Mouse (Mus musculus): ENCODE measurements around the gene Nobox. TPM values are rescaled to one million over a fixed set of nuclear protein-coding genes. Genes with fewer than 3 reads are reported as not detected.

The Nobox gene
- polyA plus RNA-seq, 1 experiment from 2014 or later, result not detected

GRCm38 (mm10) chr6:43265363-43266041 lies 43.9 kb downstream of the Nobox start, which contains the start of gene Arhgef5:
Gene Arhgef5 (plus strand): TSS chr6:43265582.
- Histone ChIP-seq H3K4me2 (peak within 1 kb of the TSS; percentile 72), H3K27ac (no peak within 1 kb of the TSS), H3K36me3 (no peaks in the 10 kb centered on the region), H3K4me3 (peak within 1 kb of the TSS; percentile 58), H3K4me1 (0 out of 2 replicates have a peak, but pooled peaks cover 9% of the 10 kb centered on the region), H3K9me3 (replicated peaks) (no peaks in the 10 kb centered on the region), H3K27me3 (replicated peaks) (peaks cover 29% of the 10 kb centered on the region), H3K9ac (peak within 1 kb of the TSS; percentile 53)
- WGBS (ENCODE audit: insufficient replicate concordance), result 2% methylated on average over 33 of the region's 48 CpGs
- peak; percentile 60 for ATAC-seq

GRCm38 (mm10) chr6:43260756-43261155 lies 48.6 kb downstream of the Nobox start:
- H3K36me3 ChIP-seq, result no peaks in the 10 kb centered on the region
- peaks cover 13% of the 10 kb centered on the region for H3K27me3 ChIP-seq (replicated peaks)
- no peak overlapping the region for H3K4me3 ChIP-seq
- 45% methylated on average over 2 of the region's 2 CpGs for WGBS (ENCODE audit: insufficient replicate concordance)
- no peaks in the 10 kb centered on the region for H3K9me3 ChIP-seq (replicated peaks)
- no peak for ATAC-seq
- H3K4me2 ChIP-seq, result no peak overlapping the region
- no peak overlapping the region for H3K27ac ChIP-seq
- 0 out of 2 replicates have a peak, but pooled peaks cover 4% of the 10 kb centered on the region for H3K4me1 ChIP-seq
- no peak overlapping the region for H3K9ac ChIP-seq

GRCm38 (mm10) chr6:43254193-43254926 lies 55.0 kb downstream of the Nobox start:
- H3K9me3 ChIP-seq (replicated peaks), result no peaks in the 10 kb centered on the region
- H3K9ac ChIP-seq, result no peak overlapping the region
- H3K4me3 ChIP-seq, result no peak overlapping the region
- no peak overlapping the region for H3K4me2 ChIP-seq
- H3K27me3 ChIP-seq (replicated peaks), result no peaks in the 10 kb centered on the region
- WGBS (ENCODE audit: insufficient replicate concordance), result 58% methylated on average over 7 of the region's 7 CpGs
- H3K36me3 ChIP-seq, result no peaks in the 10 kb centered on the region
- H3K4me1 ChIP-seq, result 0 out of 2 replicates have a peak, but pooled peaks cover 3% of the 10 kb centered on the region
- H3K27ac ChIP-seq, result no peak overlapping the region
- ATAC-seq, result no peak

Other genes with a start within 250 kb of the Nobox start
- not detected in 2 replicates for gene Olfr441, start 203.2 kb downstream of the Nobox start, polyA plus RNA-seq (2016; fragmentation: Nextera tagmentation; extraction: Ambion mirVana)
- not detected in 2 replicates for gene Olfr237-ps1, start 163.0 kb downstream of the Nobox start, polyA plus RNA-seq (2016; fragmentation: Nextera tagmentation; extraction: Ambion mirVana)
- gene Olfr437, start 146.3 kb downstream of the Nobox start, polyA plus RNA-seq (2016; fragmentation: Nextera tagmentation; extraction: Ambion mirVana), result not detected in 2 replicates
- gene Olfr13, start 137.4 kb downstream of the Nobox start, polyA plus RNA-seq (2016; fragmentation: Nextera tagmentation; extraction: Ambion mirVana), result not detected in 2 replicates
- gene Olfr435, start 112.4 kb downstream of the Nobox start, polyA plus RNA-seq (2016; fragmentation: Nextera tagmentation; extraction: Ambion mirVana), result not detected in 2 replicates
- gene Olfr434, start 96.5 kb downstream of the Nobox start, polyA plus RNA-seq (2016; fragmentation: Nextera tagmentation; extraction: Ambion mirVana), result not detected in 2 replicates
- not detected in 2 replicates for gene Olfr47, start 78.0 kb downstream of the Nobox start, polyA plus RNA-seq (2016; fragmentation: Nextera tagmentation; extraction: Ambion mirVana)
- gene Arhgef5, start 44.0 kb downstream of the Nobox start, polyA plus RNA-seq (2016; fragmentation: Nextera tagmentation; extraction: Ambion mirVana), result 2.3 and 2.5 TPM in 2 replicates

All from liver, embryonic 12.5 days (tissue).